Mouse (Mus musculus) G1E (cell line): ENCODE results near the gene Fblim1. TPM values are rescaled to one million over a fixed set of nuclear protein-coding genes. Genes with fewer than 3 reads are reported as not detected.

Experiments used
- ATAC-seq: 2 replicates; pipeline ENCODE4 v1.8.0; 2016; ENCODE audit warnings: mild to moderate bottlenecking; ENCODE audit not compliant: insufficient number of reproducible peaks, poor library complexity, low FRiP score, severe bottlenecking; ENCODE audit errors: extremely low read depth
- DNase-seq: peaks from one replicate; pipeline ENCODE4 v3.0.0; 2012; ENCODE audit warnings: low spot score
- H3K27me3 ChIP-seq: 2 replicates; pipeline ENCODE4 v1.6.1; 2012; ENCODE audit warnings: mild to moderate bottlenecking, low read length, inconsistent platforms; ENCODE audit not compliant: insufficient read depth
- H3K36me3 ChIP-seq: replicated peaks from 2 replicates; pipeline ENCODE3; 2012; ENCODE audit warnings: mild to moderate bottlenecking, inconsistent platforms
- H3K4me1 ChIP-seq: 2 replicates; pipeline ENCODE4 v1.6.1; 2012; ENCODE audit warnings: low read depth, low read length, inconsistent platforms, mixed read lengths; ENCODE audit not compliant: insufficient read depth
- H3K4me3 ChIP-seq: 2 replicates; pipeline ENCODE4 v1.5.1; 2012; ENCODE audit warnings: low read depth, mild to moderate bottlenecking, inconsistent platforms, low read length, moderate library complexity, mixed read lengths
- H3K9me3 ChIP-seq: replicated peaks from 2 replicates; pipeline ENCODE4 v1.6.1; 2012; ENCODE audit warnings: inconsistent platforms
- CTCF ChIP-seq: IDR thresholded peaks from 2 replicates; pipeline ENCODE4 v1.5.1; 2012; ENCODE audit warnings: low read depth, low read length, inconsistent platforms, mixed read lengths
- GATA1 ChIP-seq: IDR thresholded peaks from 2 replicates; pipeline ENCODE4 v1.6.1; 2012; ENCODE audit warnings: borderline replicate concordance, low read length, inconsistent platforms, mixed read lengths
- GATA2 ChIP-seq: IDR thresholded peaks from 2 replicates; pipeline ENCODE4 v1.6.1; 2012; ENCODE audit warnings: low read depth, low read length, inconsistent platforms, borderline replicate concordance
- POLR2AphosphoS5 ChIP-seq: IDR thresholded peaks from 2 replicates; pipeline ENCODE4 v1.6.1; 2012; ENCODE audit warnings: low read depth, low read length, inconsistent platforms; ENCODE audit not compliant: insufficient replicate concordance
- TAL1 ChIP-seq: conservative IDR thresholded peaks from 2 replicates; pipeline ENCODE4 v1.6.1; 2012; ENCODE audit warnings: low read depth, low read length, inconsistent platforms, mixed read lengths
- polyA plus RNA-seq: library from polyadenylated mRNA; stranded (reverse); fragments of >175 nt; gene quantifications from 2 replicates; pipeline ENCODE4 v1.2.3, GENCODE M21; 2012
- total RNA-seq, 2 experiments: library from RNA; stranded (forward) in 1 of 2; stranded (reverse) in 1 of 2; fragments of 200-1000 nt in 1 of 2; fragments of >200 nt in 1 of 2; fragmentation: Nextera tagmentation in 1 of 2; gene quantifications; 2 replicates each; pipeline ENCODE4 v1.2.3; 2014 to 2017

Fblim1 gene
- total and polyA plus RNA-seq, 3 experiments: 0.11 TPM; not detected in 2

- no peak for ATAC-seq
- Histone ChIP-seq H3K27me3 (no peaks in the 10 kb centered on the region), H3K4me3 (no peak overlapping the region), H3K4me1 (peaks cover 7% of the 10 kb centered on the region; the same call in 1 of the 2 replicates), H3K9me3 (no peaks in the 10 kb centered on the region), H3K36me3 (peaks cover 95% of the 10 kb centered on the region)
- DNase-seq: no peak
- TF ChIP-seq POLR2AphosphoS5 (no peak), GATA2 (no peak), GATA1 (no peak), CTCF (no peak), TAL1 (no peak)
These were observed 33.6 kb upstream of the Fblim1 start for GRCm38 (mm10) chr4:141639474-141639873.

GRCm38 (mm10) chr4:141636693-141637092, 30.8 kb upstream of the Fblim1 start:
- Histone ChIP-seq H3K4me3 (no peak overlapping the region), H3K27me3 (no peaks in the 10 kb centered on the region), H3K4me1 (no peaks in the 10 kb centered on the region), H3K9me3 (no peaks in the 10 kb centered on the region), H3K36me3 (peaks cover 97% of the 10 kb centered on the region)
- no peak for DNase-seq
- ATAC-seq: no peak
- TF ChIP-seq CTCF (no peak), TAL1 (no peak), GATA2 (no peak), POLR2AphosphoS5 (no peak), GATA1 (no peak)

- H3K4me1 ChIP-seq: no peaks in the 10 kb centered on the region
- H3K9me3 ChIP-seq: no peaks in the 10 kb centered on the region
- peaks cover 97% of the 10 kb centered on the region for H3K36me3 ChIP-seq
- TF ChIP-seq POLR2AphosphoS5: no peak
- no peak for TF ChIP-seq GATA2
- no peak for TF ChIP-seq TAL1
- TF ChIP-seq CTCF: no peak
- no peak for TF ChIP-seq GATA1
- no peaks in the 10 kb centered on the region for H3K27me3 ChIP-seq
- DNase-seq (no peak), ATAC-seq (no peak)
- no peak overlapping the region for H3K4me3 ChIP-seq
These were observed 30.1 kb upstream of the Fblim1 start for GRCm38 (mm10) chr4:141635991-141636390.

- Histone ChIP-seq H3K27me3 (no peaks in the 10 kb centered on the region), H3K9me3 (no peaks in the 10 kb centered on the region), H3K36me3 (peaks cover 99% of the 10 kb centered on the region), H3K4me3 (no peak overlapping the region), H3K4me1 (no peaks in the 10 kb centered on the region)
- DNase-seq: no peak
- TF ChIP-seq TAL1 (no peak), POLR2AphosphoS5 (no peak)
- no peak for ATAC-seq
These were observed 26.4 kb upstream of the Fblim1 start for GRCm38 (mm10) chr4:141632111-141632873.

GRCm38 (mm10) chr4:141631250-141631649, 25.4 kb upstream of the Fblim1 start:
- peaks cover 95% of the 10 kb centered on the region for H3K36me3 ChIP-seq
- H3K27me3 ChIP-seq: no peaks in the 10 kb centered on the region
- H3K9me3 ChIP-seq: no peaks in the 10 kb centered on the region
- ATAC-seq: no peak
- TF ChIP-seq GATA1: no peak
- no peak for TF ChIP-seq TAL1
- no peak for TF ChIP-seq POLR2AphosphoS5
- TF ChIP-seq GATA2: no peak
- no peak for TF ChIP-seq CTCF
- H3K4me1 ChIP-seq: peaks cover 2% of the 10 kb centered on the region; the same call in 1 of the 2 replicates
- no peak for DNase-seq
- H3K4me3 ChIP-seq: no peak overlapping the region

GRCm38 (mm10) chr4:141630021-141630420, 24.1 kb upstream of the Fblim1 start:
- ATAC-seq (no peak), DNase-seq (no peak)
- no peaks in the 10 kb centered on the region for H3K9me3 ChIP-seq
- peaks cover 3% of the 10 kb centered on the region; the same call in 1 of the 2 replicates for H3K4me1 ChIP-seq
- peaks cover 96% of the 10 kb centered on the region for H3K36me3 ChIP-seq
- TF ChIP-seq GATA1: no peak
- no peak for TF ChIP-seq GATA2
- TF ChIP-seq POLR2AphosphoS5: no peak
- 0 out of 2 replicates have a peak overlapping the region, but pooled peaks have one; percentile 1 for H3K4me3 ChIP-seq
- H3K27me3 ChIP-seq: no peaks in the 10 kb centered on the region
